Mouse (Mus musculus): ENCODE data around the gene Rab24.

Gene Rab24

GRCm38 (mm10) chr13:55321434-55322129 lies at the start of gene Rab24:
Gene Rab24, minus strand, starts transcription at chr13:55321946.
- peak; percentile 77 for DNase-seq (ENCODE audit: low spot score)

GRCm38 (mm10) chr13:55371007-55371681 lies 49.4 kb upstream of the Rab24 start:
- peak; percentile 59 for DNase-seq (ENCODE audit: low spot score)

- no peak for DNase-seq (ENCODE audit: low spot score)
These were observed 48.5 kb upstream of the Rab24 start for GRCm38 (mm10) chr13:55370234-55370633.

GRCm38 (mm10) chr13:55369531-55370114 lies 47.9 kb upstream of the Rab24 start, which contains the start of gene Rgs14:
Gene Rgs14, plus strand, starts transcription at chr13:55369732.
- DNase-seq (ENCODE audit: low spot score), result peak; percentile 51

- no peak for DNase-seq (ENCODE audit: low spot score)
These were observed 46.7 kb upstream of the Rab24 start for GRCm38 (mm10) chr13:55368401-55368800.

GRCm38 (mm10) chr13:55362453-55363060 lies 40.8 kb upstream of the Rab24 start, which contains the start of gene Lman2:
Gene Lman2, minus strand, starts transcription at chr13:55362783.
- peak; percentile 98 for DNase-seq (ENCODE audit: low spot score)

GRCm38 (mm10) chr13:55361974-55362452 lies 40.3 kb upstream of the Rab24 start:
- no peak for DNase-seq (ENCODE audit: low spot score)

GRCm38 (mm10) chr13:55361145-55361544 lies 39.4 kb upstream of the Rab24 start:
- DNase-seq (ENCODE audit: low spot score), result no peak

GRCm38 (mm10) chr13:55346745-55347144 lies 25.0 kb upstream of the Rab24 start:
- no peak for DNase-seq (ENCODE audit: low spot score)

- DNase-seq (ENCODE audit: low spot score), result no peak
These were observed 22.5 kb upstream of the Rab24 start for GRCm38 (mm10) chr13:55344286-55344685.

GRCm38 (mm10) chr13:55342469-55342868 lies 20.7 kb upstream of the Rab24 start:
- DNase-seq (ENCODE audit: low spot score), result no peak

- DNase-seq (ENCODE audit: low spot score), result no peak
These were observed 17.5 kb upstream of the Rab24 start for GRCm38 (mm10) chr13:55339259-55339658.

GRCm38 (mm10) chr13:55338131-55339054 lies 16.6 kb upstream of the Rab24 start:
- DNase-seq (ENCODE audit: low spot score), result no peak

GRCm38 (mm10) chr13:55337341-55337975 lies 15.7 kb upstream of the Rab24 start:
- DNase-seq (ENCODE audit: low spot score), result no peak

GRCm38 (mm10) chr13:55335701-55336100 lies 14.0 kb upstream of the Rab24 start:
- no peak for DNase-seq (ENCODE audit: low spot score)

- DNase-seq (ENCODE audit: low spot score), result no peak
These were observed 10.6 kb upstream of the Rab24 start for GRCm38 (mm10) chr13:55332331-55332730.

GRCm38 (mm10) chr13:55330567-55331400 lies 9.0 kb upstream of the Rab24 start:
- DNase-seq (ENCODE audit: low spot score), result no peak

GRCm38 (mm10) chr13:55329683-55330566 lies 8.2 kb upstream of the Rab24 start, which contains the start of gene Mxd3:
Gene Mxd3, minus strand, starts transcription at chr13:55329823.
- DNase-seq (ENCODE audit: low spot score), result no peak

All from left cerebral cortex, adult 11 months (tissue).